Mouse (Mus musculus): ENCODE results near the gene Kcnk2. TPM values are rescaled to one million over a fixed set of nuclear protein-coding genes. Genes with fewer than 3 reads are reported as not detected.
A peak's percentile ranks its signal among the peaks of the same experiment; 100 is the strongest.

Kcnk2 gene
- total and polyA plus RNA-seq, 3 experiments: 1.5 to 2.0 (median 1.9) TPM

DNA sequence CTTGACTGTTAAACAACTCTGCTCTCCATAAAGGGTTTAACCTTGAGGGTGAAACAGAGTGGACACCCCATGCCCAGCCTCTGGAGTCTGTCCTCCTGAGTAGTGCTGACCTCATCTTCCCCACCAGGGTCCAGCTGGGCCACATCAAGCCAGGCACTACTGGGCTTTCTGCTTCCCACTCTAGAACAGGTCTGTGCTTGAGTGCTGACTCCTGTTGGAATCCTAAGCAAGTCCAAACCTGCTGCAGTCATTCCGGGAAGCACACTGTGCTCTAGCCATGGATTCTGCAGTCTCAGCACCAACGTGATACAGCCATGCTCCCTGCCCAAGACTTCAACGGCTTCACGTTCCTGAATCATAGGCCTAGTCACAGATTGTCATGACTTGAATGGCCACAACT lies 42.4 kb downstream of the Kcnk2 start:
- Histone ChIP-seq H3K36me3 (ENCODE audit: control insufficient read depth, insufficient read depth, low read length) (no peaks in the 10 kb centered on the region), H3K27me3 (ENCODE audit: control insufficient read depth, insufficient read depth, low read length) (no peaks in the 10 kb centered on the region), H3K27ac (no peak overlapping the region), H3K9ac (ENCODE audit: low read depth, low read length) (no peak overlapping the region), H3K79me2 (replicated peaks; ENCODE audit: control insufficient read depth, insufficient read depth, low read length) (no peaks in the 10 kb centered on the region), H3K4me3 (no peak overlapping the region), H3K4me1 (ENCODE audit: control insufficient read depth, insufficient read depth, low read length) (no peaks in the 10 kb centered on the region)
- DNase-seq: no peak
- 73% methylated on average over 4 of the region's 4 CpGs for WGBS
- TF ChIP-seq CTCF (IDR thresholded peaks at IDR 0.05) (no peak), POLR2A (IDR thresholded peaks at IDR 0.05; ENCODE audit: insufficient read depth, low read depth, low read length) (no peak), EP300 (IDR thresholded peaks at IDR 0.05; ENCODE audit: insufficient read depth, low read depth, low read length) (no peak)
- intact Hi-C loops (cut with DNase I): no loop called here

DNA sequence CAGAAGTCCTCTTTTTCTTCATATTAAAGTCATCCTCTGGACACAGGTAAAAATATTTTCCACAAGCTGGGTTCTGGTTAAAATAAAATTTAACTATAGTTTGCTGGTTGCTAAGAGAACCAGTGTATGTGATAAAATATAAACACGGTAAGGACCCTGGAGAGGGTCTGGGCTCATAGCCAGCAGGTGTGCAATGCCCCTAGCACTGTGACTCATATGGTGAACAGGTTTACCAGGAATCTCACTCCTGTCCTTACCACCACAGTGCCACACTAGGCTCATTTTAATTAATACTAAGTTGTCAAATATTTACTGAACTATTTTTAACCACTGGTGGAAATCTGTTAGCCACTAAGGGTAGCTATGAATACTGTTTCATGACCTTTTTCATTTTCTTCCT lies 48.2 kb downstream of the Kcnk2 start:
- intact Hi-C loops (cut with DNase I): no loop called here

DNA sequence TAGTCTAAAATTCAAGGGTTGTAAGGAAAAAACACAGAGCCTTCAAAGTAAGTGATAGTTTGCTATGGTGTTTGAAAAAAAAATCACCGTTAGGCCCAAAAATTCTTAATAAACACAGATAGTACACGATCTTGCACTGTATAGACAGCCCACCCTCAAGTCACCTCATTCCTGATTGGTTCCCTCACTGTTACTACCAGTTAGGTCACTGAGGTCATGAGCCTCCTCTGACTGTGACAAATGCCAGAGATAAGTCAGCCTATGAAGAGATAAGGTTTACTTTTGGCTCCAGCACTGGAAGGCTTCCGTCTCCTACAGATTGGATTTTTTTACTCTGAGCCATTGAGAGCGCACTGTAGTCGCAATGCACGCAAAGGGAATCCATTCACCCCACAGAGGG lies 50.3 kb downstream of the Kcnk2 start:
- 52% methylated on average over 6 of the region's 6 CpGs for whole genome bisulfite sequencing
- Histone ChIP-seq H3K4me1 (ENCODE audit: control insufficient read depth, insufficient read depth, low read length) (no peaks in the 10 kb centered on the region), H3K9ac (ENCODE audit: low read depth, low read length) (no peak overlapping the region), H3K36me3 (ENCODE audit: control insufficient read depth, insufficient read depth, low read length) (no peaks in the 10 kb centered on the region), H3K4me3 (no peak overlapping the region), H3K27ac (no peak overlapping the region), H3K79me2 (replicated peaks; ENCODE audit: control insufficient read depth, insufficient read depth, low read length) (no peaks in the 10 kb centered on the region), H3K27me3 (ENCODE audit: control insufficient read depth, insufficient read depth, low read length) (no peaks in the 10 kb centered on the region)
- intact Hi-C loops (cut with DNase I): no loop called here
- TF ChIP-seq POLR2A (IDR thresholded peaks at IDR 0.05; ENCODE audit: insufficient read depth, low read depth, low read length) (no peak), CTCF (IDR thresholded peaks at IDR 0.05) (no peak), EP300 (IDR thresholded peaks at IDR 0.05; ENCODE audit: insufficient read depth, low read depth, low read length) (no peak)
- no peak for DNase-seq

More for the DNA sequence above, 48.2 kb downstream of the Kcnk2 start:
- 60% methylated on average over 1 of the region's 1 CpGs for WGBS
- H3K36me3 ChIP-seq (ENCODE audit: control insufficient read depth, insufficient read depth, low read length): no peaks in the 10 kb centered on the region
- no peaks in the 10 kb centered on the region for H3K27me3 ChIP-seq (ENCODE audit: control insufficient read depth, insufficient read depth, low read length)
- no peak overlapping the region for H3K4me3 ChIP-seq
- no peaks in the 10 kb centered on the region for H3K79me2 ChIP-seq (replicated peaks; ENCODE audit: control insufficient read depth, insufficient read depth, low read length)
- H3K9ac ChIP-seq (ENCODE audit: low read depth, low read length): no peak overlapping the region
- no peak overlapping the region for H3K27ac ChIP-seq
- no peak for DNase-seq
- no peaks in the 10 kb centered on the region for H3K4me1 ChIP-seq (ENCODE audit: control insufficient read depth, insufficient read depth, low read length)
- no peak for TF ChIP-seq EP300 (IDR thresholded peaks at IDR 0.05; ENCODE audit: insufficient read depth, low read depth, low read length)
- TF ChIP-seq POLR2A (IDR thresholded peaks at IDR 0.05; ENCODE audit: insufficient read depth, low read depth, low read length): no peak
- TF ChIP-seq CTCF (IDR thresholded peaks at IDR 0.05): no peak

DNA sequence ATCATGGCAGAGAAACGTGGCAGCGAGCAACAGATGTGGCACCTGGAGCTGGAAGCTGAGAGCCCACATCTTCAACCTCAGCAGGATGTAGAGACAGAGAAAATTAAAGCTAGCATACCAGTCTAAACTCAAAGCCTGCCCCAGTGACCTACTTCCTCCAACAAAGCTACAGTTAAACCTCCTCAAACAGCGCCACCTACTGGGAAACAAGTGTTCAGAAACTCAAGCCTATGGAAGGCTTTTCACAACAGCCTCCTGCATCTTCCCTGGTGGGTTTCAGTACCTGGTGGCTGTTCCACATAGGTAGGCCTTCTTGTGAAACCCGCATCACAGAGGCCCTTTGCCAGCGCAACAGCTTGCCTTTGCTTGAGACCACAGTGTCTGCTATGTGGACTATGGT lies 52.9 kb downstream of the Kcnk2 start:
- Histone ChIP-seq H3K27me3 (ENCODE audit: control insufficient read depth, insufficient read depth, low read length) (no peaks in the 10 kb centered on the region), H3K36me3 (ENCODE audit: control insufficient read depth, insufficient read depth, low read length) (no peaks in the 10 kb centered on the region), H3K27ac (no peak overlapping the region), H3K9ac (ENCODE audit: low read depth, low read length) (no peak overlapping the region), H3K79me2 (replicated peaks; ENCODE audit: control insufficient read depth, insufficient read depth, low read length) (no peaks in the 10 kb centered on the region), H3K4me3 (no peak overlapping the region), H3K4me1 (ENCODE audit: control insufficient read depth, insufficient read depth, low read length) (no peaks in the 10 kb centered on the region)
- intact Hi-C loops (cut with DNase I): loop anchor here (10.0 kb wide), 2 partner anchors 146 to 324 kb away; no protein-coding TSS in a partner anchor
- WGBS: 94% methylated on average over 5 of the region's 5 CpGs
- TF ChIP-seq CTCF (IDR thresholded peaks at IDR 0.05) (peak; percentile 34), POLR2A (IDR thresholded peaks at IDR 0.05; ENCODE audit: insufficient read depth, low read depth, low read length) (no peak)
- DNase-seq: no peak

DNA sequence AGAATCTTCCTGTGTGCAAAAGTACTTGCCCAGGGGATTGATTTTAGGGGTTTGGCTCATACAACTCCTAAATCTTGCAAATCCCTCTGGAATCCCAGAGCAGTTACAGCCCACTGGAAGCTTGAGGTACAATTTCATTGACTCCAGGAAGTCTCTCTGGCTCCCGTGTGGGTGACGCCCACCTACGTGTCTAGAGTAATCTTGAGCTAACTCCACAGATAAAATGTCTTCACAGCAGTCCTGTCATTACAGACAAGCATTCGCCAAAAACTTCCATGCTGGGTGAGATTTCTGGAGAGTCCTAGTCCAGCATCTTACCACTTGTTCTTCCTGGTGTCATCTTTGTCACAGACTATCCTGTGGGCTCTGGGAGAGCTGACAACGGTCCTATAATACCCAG lies 56.9 kb downstream of the Kcnk2 start:
- WGBS: 63% methylated on average over 5 of the region's 5 CpGs
- intact Hi-C loops (cut with DNase I): loop anchor here (10.0 kb wide), 2 partner anchors 150 to 320 kb away; no protein-coding TSS in a partner anchor
- Histone ChIP-seq H3K27ac (no peak overlapping the region), H3K79me2 (replicated peaks; ENCODE audit: control insufficient read depth, insufficient read depth, low read length) (no peaks in the 10 kb centered on the region), H3K4me3 (no peak overlapping the region), H3K36me3 (ENCODE audit: control insufficient read depth, insufficient read depth, low read length) (no peaks in the 10 kb centered on the region), H3K4me1 (ENCODE audit: control insufficient read depth, insufficient read depth, low read length) (no peaks in the 10 kb centered on the region), H3K9ac (ENCODE audit: low read depth, low read length) (no peak overlapping the region), H3K27me3 (ENCODE audit: control insufficient read depth, insufficient read depth, low read length) (peaks cover 12% of the 10 kb centered on the region)
- TF ChIP-seq POLR2A (IDR thresholded peaks at IDR 0.05; ENCODE audit: insufficient read depth, low read depth, low read length) (no peak), CTCF (IDR thresholded peaks at IDR 0.05) (no peak), EP300 (IDR thresholded peaks at IDR 0.05; ENCODE audit: insufficient read depth, low read depth, low read length) (no peak)
- no peak for DNase-seq

DNA sequence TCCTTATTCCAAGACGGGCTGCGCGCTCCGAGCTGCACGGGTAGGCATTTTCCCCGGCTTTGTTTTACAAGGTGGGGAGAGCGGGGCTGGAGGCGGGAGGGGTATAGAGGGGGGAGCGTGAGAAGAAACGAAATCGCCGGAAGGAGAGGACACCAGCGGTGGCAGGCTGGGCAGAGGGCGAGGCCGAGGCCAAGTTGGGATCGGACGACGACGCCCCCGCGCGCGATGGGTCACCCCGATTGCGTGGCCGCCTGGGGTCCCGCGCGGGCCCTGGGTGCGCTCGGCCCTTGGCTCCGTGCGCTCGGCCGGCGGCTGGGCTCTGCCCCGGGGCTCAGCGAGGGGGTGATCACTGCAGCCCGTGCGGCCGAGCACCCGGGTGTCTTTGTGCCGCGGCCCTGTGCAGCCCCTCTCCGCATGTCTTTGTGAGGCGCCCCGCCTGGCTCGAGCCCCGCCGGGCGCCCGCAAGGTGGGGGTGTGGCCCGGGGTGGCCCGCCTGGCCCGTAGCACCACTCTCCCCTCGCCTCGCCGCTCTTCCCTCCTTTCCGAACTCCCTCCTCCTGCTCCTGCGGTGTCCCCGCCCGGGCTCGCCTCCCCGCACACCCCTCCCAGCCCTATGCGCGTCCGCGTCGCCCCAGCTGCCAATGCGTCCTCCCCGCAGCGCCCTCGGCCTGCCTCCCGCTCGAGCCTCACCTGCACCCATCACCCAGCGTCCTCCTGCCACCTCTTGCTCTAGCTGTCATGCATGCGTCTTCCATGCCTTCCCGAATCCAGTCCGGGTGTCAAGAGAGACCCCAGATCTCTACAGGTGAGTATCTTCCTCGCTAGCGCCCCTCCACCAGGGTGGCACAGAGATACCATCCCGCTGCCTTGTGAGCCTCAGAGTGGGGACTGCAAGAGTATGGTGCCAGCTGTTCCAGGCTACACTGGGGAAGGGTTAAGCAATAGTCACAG lies 58.5 kb downstream of the Kcnk2 start:
- peak overlapping the region; percentile 63 for H3K9ac ChIP-seq (ENCODE audit: low read depth, low read length)
- intact Hi-C loops (cut with DNase I): loop anchor here (10.0 kb wide), 2 partner anchors 151 to 319 kb away; no protein-coding TSS in a partner anchor
- H3K36me3 ChIP-seq (ENCODE audit: control insufficient read depth, insufficient read depth, low read length): no peaks in the 10 kb centered on the region
- TF ChIP-seq POLR2A (IDR thresholded peaks at IDR 0.05; ENCODE audit: insufficient read depth, low read depth, low read length): no peak
- TF ChIP-seq EP300 (IDR thresholded peaks at IDR 0.05; ENCODE audit: insufficient read depth, low read depth, low read length): no peak
- TF ChIP-seq CTCF (IDR thresholded peaks at IDR 0.05): no peak
- peaks cover 12% of the 10 kb centered on the region for H3K27me3 ChIP-seq (ENCODE audit: control insufficient read depth, insufficient read depth, low read length)
- H3K4me1 ChIP-seq (ENCODE audit: control insufficient read depth, insufficient read depth, low read length): no peaks in the 10 kb centered on the region
- H3K27ac ChIP-seq: no peak overlapping the region; the same call in 1 of the 2 replicates
- WGBS: 6% methylated on average over 81 of the region's 82 CpGs
- no peaks in the 10 kb centered on the region for H3K79me2 ChIP-seq (replicated peaks; ENCODE audit: control insufficient read depth, insufficient read depth, low read length)
- H3K4me3 ChIP-seq: peak overlapping the region; percentile 57
- peak; percentile 35 to 49 for DNase-seq
